8 mouse cellular contexts compared by ENCODE assay signal in the genomic region with DNA sequence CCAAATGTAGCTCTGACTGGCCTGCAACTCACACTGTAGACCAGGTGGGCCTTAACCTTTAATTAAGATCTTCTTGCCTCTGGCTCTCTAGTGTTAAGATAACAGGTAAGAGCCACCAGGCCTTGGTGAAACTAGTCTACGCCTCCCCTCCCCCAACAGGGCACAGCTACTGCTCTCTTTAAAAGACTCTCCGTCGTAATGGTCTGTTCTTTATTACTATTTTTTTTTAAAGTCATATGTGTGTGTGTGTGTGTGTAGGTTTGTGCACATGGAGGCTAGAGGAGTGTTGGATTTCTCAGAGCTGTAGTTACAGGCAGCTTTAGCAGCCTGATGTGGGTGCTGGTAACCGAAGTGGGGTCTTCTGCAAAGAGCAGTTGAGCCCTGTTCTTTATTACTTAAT. TPM values are rescaled to one million over a fixed set of nuclear protein-coding genes. Genes with fewer than 3 reads are reported as not detected.
DNase-seq lines count a peak whose midpoint lies in the region; ATAC-seq and TF ChIP-seq lines count a peak whose summit lies in the region.

No protein-coding gene starts in this region.

- TF ChIP-seq EP300 in liver, embryonic 14.5 days (IDR thresholded peaks at IDR 0.05; ENCODE audit: low read depth) = no peak

- DNase-seq in cerebellum, postnatal 10 days = peak; percentile 55
- no peak for DNase-seq in liver, embryonic 14.5 days (ENCODE audit: low read depth in 3 of 3, low spot score in 3 of 3)
- DNase-seq in right cerebral cortex, postnatal 14 days = no peak
- DNase-seq in adrenal gland, postnatal 4 days (ENCODE audit: low spot score in 2 of 2) = no peak
- DNase-seq in urinary bladder, postnatal 14 days (ENCODE audit: low spot score) = no peak

- TF ChIP-seq CTCF in E14TG2a.4 (conservative IDR thresholded peaks at IDR 0.05; ENCODE audit: low read length) = no peak
- no peak for TF ChIP-seq CTCF in liver, embryonic 14.5 days (IDR thresholded peaks at IDR 0.05; ENCODE audit: low read depth)

- no peaks in the 10 kb centered on the region for H3K27me3 ChIP-seq in E14TG2a.4 (ENCODE audit: insufficient read depth, low read length)
- no peaks in the 10 kb centered on the region for H3K27me3 ChIP-seq in forebrain, embryonic 16.5 days (replicated peaks; ENCODE audit: control insufficient read depth, insufficient read depth, low read length)
- no peaks in the 10 kb centered on the region for H3K27me3 ChIP-seq in liver, embryonic 14.5 days (ENCODE audit: control insufficient read depth, insufficient read depth, low read length)

- peak overlapping the region; percentile 68; the same call in 1 of the 2 replicates for H3K4me2 ChIP-seq in forebrain, embryonic 16.5 days (ENCODE audit: low read length)
- peak overlapping the region; percentile 91 for H3K4me2 ChIP-seq in liver, embryonic 14.5 days (ENCODE audit: low read depth)

- H3K4me1 ChIP-seq in E14TG2a.4 (replicated peaks; ENCODE audit: low read depth, low read length) = peaks cover 39% of the 10 kb centered on the region
- peaks cover 12% of the 10 kb centered on the region for H3K4me1 ChIP-seq in forebrain, embryonic 16.5 days (replicated peaks; ENCODE audit: control insufficient read depth, insufficient read depth, low read length)
- peaks cover 11 to 18% of the 10 kb centered on the region in 2 experiments for H3K4me1 ChIP-seq in liver, embryonic 14.5 days (replicated peaks; ENCODE audit: control insufficient read depth in 2 of 2, insufficient read depth in 2 of 2, low read length in 1 of 2)

- ATAC-seq in cerebellum, adult (ENCODE audit: insufficient number of reproducible peaks, low FRiP score, low TSS enrichment) = no peak
- no peak for ATAC-seq in forebrain, embryonic 16.5 days
- no peak for ATAC-seq in liver, embryonic 14.5 days (ENCODE audit: insufficient read depth)

- peak overlapping the region; percentile 98 for H3K27ac ChIP-seq in forebrain, embryonic 16.5 days (ENCODE audit: low read length)
- H3K27ac ChIP-seq in liver, embryonic 14.5 days = peak overlapping the region; percentile 92

- WGBS in forebrain, embryonic 16.5 days = 42% methylated on average over 4 of the region's 4 CpGs
- WGBS in liver, embryonic 14.5 days (ENCODE audit: insufficient replicate concordance) = 56% methylated on average over 4 of the region's 4 CpGs

- H3K4me3 ChIP-seq in E14TG2a.4 (replicated peaks; ENCODE audit: low read length) = peak overlapping the region; percentile 94
- H3K4me3 ChIP-seq in forebrain, embryonic 16.5 days (replicated peaks; ENCODE audit: low read length) = no peak overlapping the region; the same call in 1 of the 2 replicates
- peak overlapping the region in 1 of 2 experiments; percentile 90; a peak in 3 of 4 replicates for H3K4me3 ChIP-seq in liver, embryonic 14.5 days (ENCODE audit: insufficient read depth in 1 of 2, low read depth in 2 of 2, low read length in 2 of 2)

- H3K9me3 ChIP-seq in E14TG2a.4 (ENCODE audit: low read length) = no peaks in the 10 kb centered on the region
- no peaks in the 10 kb centered on the region for H3K9me3 ChIP-seq in forebrain, embryonic 16.5 days (ENCODE audit: control insufficient read depth, low read length)
- no peaks in the 10 kb centered on the region for H3K9me3 ChIP-seq in liver, embryonic 14.5 days (ENCODE audit: control insufficient read depth, low read length)

- H3K9ac ChIP-seq in forebrain, embryonic 16.5 days (replicated peaks; ENCODE audit: low read depth, low read length) = no peak overlapping the region
- peak overlapping the region; percentile 94 for H3K9ac ChIP-seq in liver, embryonic 14.5 days (replicated peaks)

- H3K36me3 ChIP-seq in E14TG2a.4 (ENCODE audit: insufficient read depth, low read length) = no peaks in the 10 kb centered on the region
- H3K36me3 ChIP-seq in forebrain, embryonic 16.5 days (ENCODE audit: control insufficient read depth, insufficient read depth) = no peaks in the 10 kb centered on the region
- no peaks in the 10 kb centered on the region for H3K36me3 ChIP-seq in liver, embryonic 14.5 days (replicated peaks; ENCODE audit: control insufficient read depth, insufficient read depth, low read depth)

RNA-seq across cellular contexts. Expression of gene Rere, which starts 1.0 kb away (rescaled TPM):
- 25.2 and 34.5 TPM in 2 replicates for polyA plus RNA-seq in forebrain, embryonic 16.5 days (2015; fragmentation: Nextera tagmentation; extraction: Ambion mirVana)
- 4.8 and 5.6 TPM in 2 replicates for polyA plus RNA-seq in liver, embryonic 14.5 days (2012; rRNA removed)
- 5.1 and 8.8 TPM in 2 replicates for polyA plus RNA-seq in liver, embryonic 14.5 days (2014; fragmentation: Nextera tagmentation; extraction: Ambion mirVana)
- 100 to 1,000 TPM; 150 to 160 TPM for total RNA-seq in adrenal gland, postnatal 4 days (2021)

RNA-seq across cellular contexts. Expression of gene Eno1, which starts 43.9 kb away (rescaled TPM):
- 979 and 980 TPM in 2 replicates for polyA plus RNA-seq in forebrain, embryonic 16.5 days (2015; fragmentation: Nextera tagmentation; extraction: Ambion mirVana)
- polyA plus RNA-seq in liver, embryonic 14.5 days (2012; rRNA removed) = 167 and 215 TPM in 2 replicates
- 451 and 488 TPM in 2 replicates for polyA plus RNA-seq in liver, embryonic 14.5 days (2014; fragmentation: Nextera tagmentation; extraction: Ambion mirVana)
- total RNA-seq in adrenal gland, postnatal 4 days (2021) = 100 to 1,000 TPM; 259 to 261 TPM

Comparison
In these comparisons a context has a peak if more than half of its experiments do, and no peak if none do; other contexts are left out.
1. DNase-seq: peak in cerebellum, postnatal 10 days (2 of 2); none in liver, embryonic 14.5 days (0 of 3), right cerebral cortex, postnatal 14 days (single experiment), adrenal gland, postnatal 4 days (0 of 2) and urinary bladder, postnatal 14 days (single experiment).